Mouse (Mus musculus) ES-E14 (cell line): ENCODE measurements around the gene 1600002K03Rik.

Source experiments
- CHD2 ChIP-seq: IDR thresholded peaks from 2 replicates; pipeline ENCODE4 v1.6.1; 2014; ENCODE audit warnings: mild to moderate bottlenecking, low read depth, low read length, inconsistent platforms
- HCFC1 ChIP-seq: IDR thresholded peaks from 2 replicates; pipeline ENCODE4 v1.6.1; 2012; ENCODE audit warnings: low read length, inconsistent platforms, borderline replicate concordance; ENCODE audit not compliant: insufficient read depth
- MAFK ChIP-seq: IDR thresholded peaks from 2 replicates; pipeline ENCODE4 v1.6.1; 2014; ENCODE audit warnings: mild to moderate bottlenecking, low read depth, low read length, inconsistent platforms; ENCODE audit not compliant: insufficient read depth
- ZC3H11A ChIP-seq: IDR thresholded peaks from 2 replicates; pipeline ENCODE4 v1.6.1; 2012; ENCODE audit warnings: low read depth, mild to moderate bottlenecking, inconsistent platforms, low read length, borderline replicate concordance
- ZNF384 ChIP-seq: IDR thresholded peaks from 2 replicates; pipeline ENCODE4 v1.6.1; 2012; ENCODE audit warnings: low read depth, low read length, inconsistent platforms

DNA sequence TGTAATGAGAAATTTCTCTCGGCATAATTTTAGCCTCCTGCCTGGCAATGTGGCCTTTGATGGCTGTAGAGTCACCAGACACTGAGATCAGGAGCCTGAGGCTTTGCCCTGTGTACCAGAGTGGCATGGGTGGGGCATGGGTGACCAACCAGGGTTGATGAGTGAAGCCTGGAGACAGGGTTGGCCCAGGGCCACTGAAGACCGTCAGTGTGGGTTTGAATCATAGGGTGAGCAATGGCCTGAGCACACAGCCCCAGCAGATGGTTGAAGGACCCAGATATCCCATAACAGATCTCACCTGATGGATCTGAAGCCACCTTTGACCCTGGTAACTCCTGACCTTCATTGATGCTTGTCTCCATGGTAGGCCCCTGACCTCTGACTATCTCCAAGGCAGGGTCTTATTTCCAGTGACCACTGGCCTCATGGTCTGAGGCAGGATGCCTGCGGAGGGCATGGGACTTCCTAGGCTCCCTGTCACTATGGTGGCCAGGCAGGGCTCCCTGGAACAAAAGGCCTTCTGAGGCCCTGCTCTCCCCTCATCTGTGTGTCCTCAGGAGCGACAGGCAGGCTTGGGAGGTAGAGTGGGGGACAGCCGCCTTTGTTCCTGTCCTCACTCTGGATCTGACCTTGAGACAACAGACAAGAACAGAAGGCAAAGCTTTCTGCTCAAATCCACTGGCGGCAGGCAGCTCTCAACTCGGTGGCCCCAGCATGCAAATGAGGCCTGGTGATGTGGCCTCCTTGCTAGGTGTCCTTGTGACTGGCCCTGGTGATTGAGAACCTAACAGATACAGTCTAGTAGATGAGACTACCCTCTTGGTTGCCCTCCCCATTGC lies 4.9 kb downstream of the 1600002K03Rik start:
- no peak for TF ChIP-seq MAFK
- no peak for TF ChIP-seq CHD2
- TF ChIP-seq ZNF384 = no peak
- no peak for TF ChIP-seq ZC3H11A
- no peak for TF ChIP-seq HCFC1
